Mouse (Mus musculus): Measurements from ENCODE around the gene P2rx6.

The P2rx6 gene

GRCm38 (mm10) chr16:17626269-17626555 is 64.5 kb downstream of the P2rx6 start:
- DNase-seq (ENCODE audit: low spot score in 2 of 2) = no peak

Data from natural killer cell, adult 2 months (primary cell).